Mouse (Mus musculus) hindlimb bud, embryonic 11.5 days (tissue): ENCODE measurements around the gene Lao1.

Experiments used
- DNase-seq: peaks from one replicate; pipeline ENCODE4 v3.0.0-alpha.2; 2012; ENCODE audit warnings: low read depth, low spot score; ENCODE audit errors: extremely low spot score

Gene Lao1

GRCm38 (mm10) chr4:119014997-119015396, 53.6 kb downstream of the Lao1 start:
- no peak for DNase-seq

- no peak for DNase-seq
Observed at GRCm38 (mm10) chr4:119015557-119015956, 54.2 kb downstream of the Lao1 start.

GRCm38 (mm10) chr4:119017078-119017477, 55.7 kb downstream of the Lao1 start:
- DNase-seq, result no peak
